ENCODE assay signal across 13 mouse cellular contexts in genomic region chr13:67214015-67214607, GRCm38 (mm10). TPM values are rescaled to one million over a fixed set of nuclear protein-coding genes. Genes with fewer than 3 reads are reported as not detected.
A peak's percentile ranks its signal among the peaks of the same experiment; 100 is the strongest.
DNase-seq lines count a peak whose midpoint lies in the region; ATAC-seq and TF ChIP-seq lines count a peak whose summit lies in the region.
"Had no signal": no experiment of that assay in that cellular context is flagged by ENCODE, and none has a peak within 500 bp of the region (broad histone marks: within the 10 kb centered on the region; RNA-seq: fewer than 3 reads in every experiment).

No protein-coding gene starts in this region.

- H3K27me3 ChIP-seq in kidney, embryonic 16.5 days (ENCODE audit: insufficient read depth, low read length) = no peaks in the 10 kb centered on the region
- H3K27me3 ChIP-seq in MEL (ENCODE audit: control insufficient read depth in 1 of 2, insufficient read depth in 2 of 2, low read length in 2 of 2) = no peaks in the 10 kb centered on the region
- H3K27me3 ChIP-seq in midbrain, embryonic 15.5 days (replicated peaks) = no peaks in the 10 kb centered on the region
- no peaks in the 10 kb centered on the region for H3K27me3 ChIP-seq in hindbrain, postnatal 0 days (ENCODE audit: insufficient read depth, low read length)
- H3K27me3 ChIP-seq: liver, embryonic 15.5 days had no signal

- WGBS in kidney, embryonic 16.5 days = 49% methylated on average over 4 of the region's 4 CpGs
- WGBS in midbrain, embryonic 15.5 days = 58% methylated on average over 4 of the region's 4 CpGs
- WGBS in hindbrain, postnatal 0 days = 67% methylated on average over 4 of the region's 4 CpGs

- no peak for DNase-seq in kidney, adult 11 months
- peak; percentile 14 to 16 for DNase-seq in B cell, adult 2 months
- peak; percentile 26 for DNase-seq in MEL (ENCODE audit: low read depth, low spot score)
- no peak for DNase-seq in left cerebral cortex, adult 8-10 months (ENCODE audit: low spot score in 2 of 2)
- no peak for DNase-seq in hindbrain, postnatal 0 days (ENCODE audit: low spot score)
- DNase-seq: cerebellum, adult 2 months; heart, postnatal 36 days; right cerebral cortex, adult 18-20 months had no signal

- 0 out of 2 replicates have a peak, but pooled peaks cover 5% of the 10 kb centered on the region for H3K9me3 ChIP-seq in kidney, embryonic 16.5 days (ENCODE audit: low read length)
- H3K9me3 ChIP-seq in MEL (replicated peaks; ENCODE audit: insufficient read depth, low read length) = no peaks in the 10 kb centered on the region
- H3K9me3 ChIP-seq in midbrain, embryonic 15.5 days = no peaks in the 10 kb centered on the region
- H3K9me3 ChIP-seq in hindbrain, postnatal 0 days (ENCODE audit: low read length) = no peaks in the 10 kb centered on the region
- H3K9me3 ChIP-seq: liver, embryonic 15.5 days had no signal

- 0 out of 2 replicates have a peak, but pooled peaks have one; percentile 49 for ATAC-seq in kidney, embryonic 16.5 days (ENCODE audit: low FRiP score, low TSS enrichment)
- peak; percentile 69 for ATAC-seq in megakaryocyte progenitor cell, adult 5-6 weeks (replicated peaks; ENCODE audit: poor library complexity)
- no peak for ATAC-seq in midbrain, embryonic 15.5 days (replicated peaks)
- no peak for ATAC-seq in hindbrain, postnatal 0 days

- H3K4me2 ChIP-seq in kidney, embryonic 16.5 days (replicated peaks; ENCODE audit: low read depth, low read length) = no peak overlapping the region
- H3K4me2 ChIP-seq in midbrain, embryonic 15.5 days = no peak overlapping the region
- H3K4me2 ChIP-seq in hindbrain, postnatal 0 days (ENCODE audit: low read depth, low read length) = no peak overlapping the region
- H3K4me2 ChIP-seq: liver, embryonic 15.5 days had no signal

- TF ChIP-seq POLR2A in MEL (IDR thresholded peaks at IDR 0.05; ENCODE audit: control insufficient read depth in 1 of 2, insufficient read depth in 1 of 2, low read depth in 1 of 2, low read length in 2 of 2, poor library complexity in 1 of 2) = no peak

- H3K36me3 ChIP-seq in kidney, embryonic 16.5 days (ENCODE audit: insufficient read depth, low read length) = no peaks in the 10 kb centered on the region
- H3K36me3 ChIP-seq in MEL (ENCODE audit: control insufficient read depth in 1 of 2, insufficient read depth in 2 of 2, low read length in 2 of 2) = no peaks in the 10 kb centered on the region
- no peaks in the 10 kb centered on the region for H3K36me3 ChIP-seq in midbrain, embryonic 15.5 days (replicated peaks)
- H3K36me3 ChIP-seq in hindbrain, postnatal 0 days (ENCODE audit: insufficient read depth, low read length) = no peaks in the 10 kb centered on the region
- H3K36me3 ChIP-seq: liver, embryonic 15.5 days had no signal

- no peaks in the 10 kb centered on the region for H3K79me2 ChIP-seq in MEL (ENCODE audit: control insufficient read depth, insufficient read depth, low read length, poor library complexity)

- no peak overlapping the region for H3K4me3 ChIP-seq in kidney, embryonic 16.5 days (ENCODE audit: low read length)
- H3K4me3 ChIP-seq in MEL (ENCODE audit: control insufficient read depth in 1 of 2, insufficient read depth in 1 of 2, low read depth in 2 of 2, low read length in 2 of 2) = no peak overlapping the region
- H3K4me3 ChIP-seq in midbrain, embryonic 15.5 days = no peak overlapping the region
- H3K4me3 ChIP-seq in hindbrain, postnatal 0 days (ENCODE audit: low read length) = no peak overlapping the region
- H3K4me3 ChIP-seq: erythroblast, embryonic 14.5 days; liver, embryonic 15.5 days had no signal

- H3K27ac ChIP-seq in kidney, embryonic 16.5 days (ENCODE audit: low read length) = no peak overlapping the region
- H3K27ac ChIP-seq in MEL (ENCODE audit: control insufficient read depth, low read depth, low read length) = no peak overlapping the region
- no peak overlapping the region for H3K27ac ChIP-seq in midbrain, embryonic 15.5 days
- H3K27ac ChIP-seq in hindbrain, postnatal 0 days = no peak overlapping the region
- H3K27ac ChIP-seq: liver, embryonic 15.5 days had no signal

- no peaks in the 10 kb centered on the region for H3K4me1 ChIP-seq in kidney, embryonic 16.5 days (ENCODE audit: insufficient read depth, low read length)
- no peaks in the 10 kb centered on the region for H3K4me1 ChIP-seq in MEL (ENCODE audit: control insufficient read depth in 1 of 2, insufficient read depth in 2 of 2, low read length in 2 of 2)
- no peaks in the 10 kb centered on the region for H3K4me1 ChIP-seq in midbrain, embryonic 15.5 days
- H3K4me1 ChIP-seq in hindbrain, postnatal 0 days (ENCODE audit: insufficient read depth, low read length) = no peaks in the 10 kb centered on the region
- H3K4me1 ChIP-seq: liver, embryonic 15.5 days had no signal

- no peak overlapping the region for H3K9ac ChIP-seq in kidney, embryonic 16.5 days (replicated peaks; ENCODE audit: low read length)
- H3K9ac ChIP-seq in MEL (ENCODE audit: control insufficient read depth, low read depth, low read length, poor library complexity, severe bottlenecking) = no peak overlapping the region
- no peak overlapping the region for H3K9ac ChIP-seq in midbrain, embryonic 15.5 days
- no peak overlapping the region for H3K9ac ChIP-seq in hindbrain, postnatal 0 days (replicated peaks; ENCODE audit: low read length)
- H3K9ac ChIP-seq: liver, embryonic 15.5 days had no signal

- no peak for TF ChIP-seq EP300 in MEL (IDR thresholded peaks at IDR 0.05; ENCODE audit: low read depth in 1 of 2, low read length in 2 of 2)

- no peak for TF ChIP-seq RAD21 in MEL (IDR thresholded peaks at IDR 0.05; ENCODE audit: low read depth, low read length)

- TF ChIP-seq CTCF in MEL (IDR thresholded peaks at IDR 0.05 in 2 of 3, conservative IDR thresholded peaks at IDR 0.05 in 1 of 3; ENCODE audit: control insufficient read depth in 1 of 3, insufficient read depth in 1 of 3, low read depth in 2 of 3, low read length in 3 of 3, poor library complexity in 1 of 3, severe bottlenecking in 1 of 3) = peak in 2 of 3 experiments; percentile 4 to 34; a peak in 3 of 6 replicates
- TF ChIP-seq CTCF in hindbrain, postnatal 0 days (IDR thresholded peaks at IDR 0.05; ENCODE audit: low read depth) = no peak

TF ChIP-seq in MEL, 35 proteins besides CTCF, POLR2A, EP300 and RAD21:
- TF ChIP-seq POLR2AphosphoS2 (IDR thresholded peaks at IDR 0.05; ENCODE audit: low read length) (no peak), MAX (IDR thresholded peaks at IDR 0.05; ENCODE audit: low read length) (no peak), GATA1 (IDR thresholded peaks at IDR 0.05; ENCODE audit: low read depth, low read length) (no peak), ELF1 (IDR thresholded peaks at IDR 0.05; ENCODE audit: low read depth, low read length) (no peak), BHLHE40 (IDR thresholded peaks at IDR 0.05; ENCODE audit: borderline replicate concordance, low read depth, low read length) (no peak), MAFK (IDR thresholded peaks at IDR 0.05; ENCODE audit: borderline replicate concordance, low read depth, low read length) (no peak), NRF1 (IDR thresholded peaks at IDR 0.05; ENCODE audit: insufficient read depth, low read depth, low read length, poor library complexity, severe bottlenecking) (no peak), MYC (IDR thresholded peaks at IDR 0.05; ENCODE audit: low read depth, low read length) (no peak), ZC3H11A (IDR thresholded peaks at IDR 0.05; ENCODE audit: low read depth, low read length) (no peak), USF1 (IDR thresholded peaks at IDR 0.05; ENCODE audit: low read depth, low read length) (no peak), ETS1 (IDR thresholded peaks at IDR 0.05; ENCODE audit: low read depth, low read length) (no peak)
TF ChIP-seq in MEL: peak in this region for 0.

RNA-seq across cellular contexts. Expression of gene Zfp455, which starts 19.8 kb away (rescaled TPM):
- 1.5 and 1.8 TPM in 2 replicates for polyA plus RNA-seq in kidney, embryonic 16.5 days (2015; fragmentation: Nextera tagmentation; extraction: Ambion mirVana)
- 0.29 and 0.46 TPM in 2 replicates for total RNA-seq in MEL (2012; rRNA removed)
- polyA plus RNA-seq in MEL (2012; ENCODE audit: insufficient read depth in 1 of 2, insufficient read length in 2 of 2, low read depth in 1 of 2, low replicate concordance in 2 of 2, missing spikeins in 1 of 2) = under 1 TPM in 1 of 2 experiments, not detected in 1; 0.38 TPM
- total RNA-seq in megakaryocyte progenitor cell, adult 5-6 weeks (2015) = 2.2 and 4.7 TPM in 2 replicates
- total RNA-seq in megakaryocyte progenitor cell, adult 5-6 weeks (2017) = 0.58 and 3.6 TPM in 2 replicates
- polyA plus RNA-seq in midbrain, embryonic 15.5 days (2015; fragmentation: Nextera tagmentation; extraction: Ambion mirVana) = 2.0 and 2.9 TPM in 2 replicates
- 1 to 10 TPM; 2.6 to 4.2 (median 3.2) TPM for total RNA-seq in left cerebral cortex, adult 8-10 months (2022)
- 0.79 and 1.0 TPM in 2 replicates for total RNA-seq in hindbrain, postnatal 0 days (2014; rRNA removed)
- 0.80 and 1.6 TPM in 2 replicates for polyA plus RNA-seq in hindbrain, postnatal 0 days (2015; fragmentation: Nextera tagmentation; extraction: Ambion mirVana)

RNA-seq across cellular contexts. Expression of gene Rsl1, which starts 41.1 kb away (rescaled TPM):
- polyA plus RNA-seq in kidney, embryonic 16.5 days (2015; fragmentation: Nextera tagmentation; extraction: Ambion mirVana) = 8.8 and 10.0 TPM in 2 replicates
- 0.12 TPM in 1 of 2 replicates, not detected in the other for total RNA-seq in MEL (2012; rRNA removed)
- not detected for polyA plus RNA-seq in MEL (2012; ENCODE audit: insufficient read depth in 1 of 2, insufficient read length in 2 of 2, low read depth in 1 of 2, low replicate concordance in 2 of 2, missing spikeins in 1 of 2)
- 6.4 and 8.3 TPM in 2 replicates for total RNA-seq in megakaryocyte progenitor cell, adult 5-6 weeks (2015)
- 4.9 and 7.2 TPM in 2 replicates for total RNA-seq in megakaryocyte progenitor cell, adult 5-6 weeks (2017)
- polyA plus RNA-seq in midbrain, embryonic 15.5 days (2015; fragmentation: Nextera tagmentation; extraction: Ambion mirVana) = 6.1 and 6.2 TPM in 2 replicates
- total RNA-seq in left cerebral cortex, adult 8-10 months (2022) = 10 to 100 TPM in 1 of 4 experiments, 1 to 10 TPM in 3; 4.1 to 10.3 (median 6.1) TPM
- 3.0 and 7.3 TPM in 2 replicates for total RNA-seq in hindbrain, postnatal 0 days (2014; rRNA removed)
- 2.3 and 2.8 TPM in 2 replicates for polyA plus RNA-seq in hindbrain, postnatal 0 days (2015; fragmentation: Nextera tagmentation; extraction: Ambion mirVana)
- polyA plus RNA-seq: erythroblast, embryonic 14.5 days had no signal

Comparison
In these comparisons a context has a peak if more than half of its experiments do, and no peak if none do; other contexts are left out.
1. ATAC-seq: peak in kidney, embryonic 16.5 days (single experiment) and megakaryocyte progenitor cell, adult 5-6 weeks (single experiment); none in midbrain, embryonic 15.5 days (single experiment) and hindbrain, postnatal 0 days (single experiment).
2. DNase-seq: peak in B cell, adult 2 months (2 of 2) and MEL (single experiment); none in kidney, adult 11 months (single experiment), left cerebral cortex, adult 8-10 months (0 of 2) and hindbrain, postnatal 0 days (single experiment).